Mouse (Mus musculus) stomach, postnatal 0 days (tissue): ENCODE results near the gene Katnal1. TPM values are rescaled to one million over a fixed set of nuclear protein-coding genes. Genes with fewer than 3 reads are reported as not detected.

Source experiments
- ATAC-seq: fragments of 200-750 bp; cut with Nextera tagmentation; 2 replicates; pipeline ENCODE4 v1.8.0; 2017; ENCODE audit not compliant: low FRiP score, low TSS enrichment
- DNase-seq: peaks from one replicate; pipeline ENCODE4 v3.0.0-alpha.2; 2016; ENCODE audit warnings: low spot score
- H3K27ac ChIP-seq: fragments of 300-500 bp; sonication (generic); replicated peaks from 2 replicates; pipeline ENCODE4 v1.5.1; 2014; ENCODE audit warnings: mild to moderate bottlenecking, control low read depth
- H3K27me3 ChIP-seq: fragments of 300-500 bp; sonication (generic); 2 replicates; pipeline ENCODE4 v1.6.1; 2014; ENCODE audit warnings: low read length; ENCODE audit not compliant: control insufficient read depth, insufficient read depth
- H3K36me3 ChIP-seq: fragments of 300-500 bp; sonication (generic); 2 replicates; pipeline ENCODE4 v1.6.1; 2014; ENCODE audit warnings: low read length, mixed read lengths; ENCODE audit not compliant: control insufficient read depth, insufficient read depth
- H3K4me1 ChIP-seq: fragments of 300-500 bp; sonication (generic); replicated peaks from 2 replicates; pipeline ENCODE4 v1.6.1; 2014; ENCODE audit warnings: antibody characterized with exemption; ENCODE audit not compliant: control insufficient read depth, insufficient read depth
- H3K4me2 ChIP-seq: fragments of 300-500 bp; sonication (generic); replicated peaks from 2 replicates; pipeline ENCODE4 v1.6.1; 2014; ENCODE audit warnings: low read depth, mild to moderate bottlenecking, control low read depth, moderate library complexity
- H3K4me3 ChIP-seq: fragments of 300-500 bp; sonication (generic); 2 replicates; pipeline ENCODE4 v1.5.1; 2014; ENCODE audit warnings: low read depth, low read length, control low read depth
- H3K9ac ChIP-seq: fragments of 300-500 bp; sonication (generic); 2 replicates; pipeline ENCODE4 v1.6.1; 2014; ENCODE audit warnings: mild to moderate bottlenecking, low read length, control low read depth, mixed read lengths
- H3K9me3 ChIP-seq: fragments of 300-500 bp; sonication (generic); 2 replicates; pipeline ENCODE4 v1.6.1; 2016; ENCODE audit warnings: low read length; ENCODE audit not compliant: control insufficient read depth
- CTCF ChIP-seq: IDR thresholded peaks from 2 replicates; pipeline ENCODE4 v1.5.1; 2016; ENCODE audit warnings: antibody characterized with exemption, low read depth, mild to moderate bottlenecking, moderate library complexity
- EP300 ChIP-seq: optimal IDR thresholded peaks from 2 replicates; pipeline ENCODE3; 2016; ENCODE audit warnings: antibody characterized with exemption
- WGBS: fragments of 180-500 bp; shearing (Covaris S2); extraction: QIAGEN DNeasy Blood & Tissue Kit; methylation state at CpG from one replicate; pipeline ENCODE4 v1.1.7; 2014; 5-methylcytosine and 5-hydroxymethylcytosine counted together
- polyA plus RNA-seq: library from polyadenylated mRNA; unstranded; fragments of >200 nt; fragmentation: Nextera tagmentation; extraction: Ambion mirVana; gene quantifications from 2 replicates; pipeline ENCODE4 v1.2.1, GENCODE M21; 2015

Katnal1 gene
- polyA plus RNA-seq, 1 experiment from 2014 or later = 4.1 TPM

DNA sequence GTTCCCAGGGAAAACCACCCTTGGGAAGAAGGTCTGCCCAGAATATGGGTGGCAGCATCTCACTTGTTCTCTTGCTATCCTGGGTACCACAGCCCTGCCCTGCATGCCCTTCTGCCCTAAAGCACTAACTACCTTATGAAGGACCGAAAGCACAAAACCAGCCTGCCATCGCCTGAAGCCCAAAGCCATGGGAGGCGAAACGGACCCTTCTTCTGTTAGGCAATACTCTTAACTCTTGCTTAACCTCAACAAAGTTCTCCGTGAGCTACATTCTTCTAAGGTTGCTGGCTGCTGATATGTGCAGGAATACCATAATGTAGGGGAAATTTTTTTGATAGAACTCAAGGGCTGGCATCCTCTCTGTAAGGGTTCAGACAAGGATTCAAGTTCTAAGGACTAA lies 6.3 kb downstream of the Katnal1 start:
- no peak overlapping the region for H3K27ac ChIP-seq
- H3K4me2 ChIP-seq = no peak overlapping the region
- no peak for DNase-seq
- TF ChIP-seq EP300 (no peak), CTCF (no peak)
- ATAC-seq = no peak
- H3K4me1 ChIP-seq = no peaks in the 10 kb centered on the region
- H3K9ac ChIP-seq = no peak overlapping the region
- peaks cover 4% of the 10 kb centered on the region; the same call in 1 of the 2 replicates for H3K36me3 ChIP-seq
- WGBS = 84% methylated on average over 5 of the region's 5 CpGs
- no peaks in the 10 kb centered on the region for H3K9me3 ChIP-seq
- H3K4me3 ChIP-seq = no peak overlapping the region
- no peaks in the 10 kb centered on the region for H3K27me3 ChIP-seq

DNA sequence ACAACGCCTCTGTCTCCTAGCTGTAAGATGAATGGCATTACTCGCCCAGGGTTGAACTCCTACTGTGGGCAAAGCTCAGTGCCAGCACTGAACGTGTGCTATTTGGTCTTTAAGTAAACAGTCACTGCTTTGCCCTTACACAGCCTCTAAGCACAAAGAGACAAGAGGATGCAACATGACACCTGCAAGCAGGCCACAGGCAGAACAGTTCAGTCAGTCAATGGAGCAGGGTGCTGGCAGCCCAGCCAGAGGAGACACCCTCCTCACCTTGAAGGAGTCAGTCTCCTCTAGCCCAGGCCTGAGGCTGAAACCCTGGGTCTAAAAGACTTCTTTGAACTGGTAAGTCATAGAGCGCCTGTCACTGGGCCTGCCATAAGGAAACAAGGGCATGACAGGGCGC lies 11.1 kb downstream of the Katnal1 start:
- ATAC-seq = no peak
- TF ChIP-seq EP300 (no peak), CTCF (no peak)
- WGBS = 60% methylated on average over 5 of the region's 5 CpGs

DNA sequence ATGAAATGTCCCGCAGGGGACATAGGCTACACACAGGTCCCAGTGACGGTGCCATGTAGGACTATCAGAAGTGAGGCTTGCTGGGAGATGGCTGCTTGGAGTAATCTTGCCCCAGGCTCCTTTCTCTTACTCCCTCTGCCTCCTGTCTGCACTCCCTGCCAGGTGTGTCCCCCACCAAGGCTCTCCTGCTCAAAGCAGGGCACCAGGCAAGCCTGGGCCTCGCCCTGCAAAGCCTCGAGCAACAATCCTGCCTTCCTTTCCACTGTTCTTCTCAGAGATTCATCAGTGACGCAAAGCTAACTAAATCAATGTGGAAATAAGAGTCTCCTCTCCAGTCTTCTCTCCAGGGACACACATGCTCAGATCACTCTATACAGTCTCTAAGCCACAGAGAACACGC lies 12.3 kb downstream of the Katnal1 start:
- no peaks in the 10 kb centered on the region for H3K4me1 ChIP-seq
- peaks cover 4% of the 10 kb centered on the region; the same call in 1 of the 2 replicates for H3K36me3 ChIP-seq
- H3K9me3 ChIP-seq = no peaks in the 10 kb centered on the region
- DNase-seq (no peak), ATAC-seq (no peak)
- WGBS = 69% methylated on average over 6 of the region's 6 CpGs
- no peak overlapping the region for H3K4me3 ChIP-seq
- no peaks in the 10 kb centered on the region for H3K27me3 ChIP-seq
- no peak overlapping the region for H3K9ac ChIP-seq
- H3K4me2 ChIP-seq = no peak overlapping the region
- 0 out of 2 replicates have a peak overlapping the region, but pooled peaks have one; percentile 13 for H3K27ac ChIP-seq
- TF ChIP-seq CTCF (no peak), EP300 (no peak)

More for the DNA sequence above, 11.1 kb downstream of the Katnal1 start:
- no peaks in the 10 kb centered on the region for H3K4me1 ChIP-seq
- no peak overlapping the region for H3K4me2 ChIP-seq
- H3K9me3 ChIP-seq = no peaks in the 10 kb centered on the region
- H3K36me3 ChIP-seq = peaks cover 4% of the 10 kb centered on the region; the same call in 1 of the 2 replicates
- H3K27me3 ChIP-seq = no peaks in the 10 kb centered on the region
- no peak for DNase-seq
- no peak overlapping the region for H3K4me3 ChIP-seq
- H3K9ac ChIP-seq = no peak overlapping the region
- peak overlapping the region; percentile 13 for H3K27ac ChIP-seq

DNA sequence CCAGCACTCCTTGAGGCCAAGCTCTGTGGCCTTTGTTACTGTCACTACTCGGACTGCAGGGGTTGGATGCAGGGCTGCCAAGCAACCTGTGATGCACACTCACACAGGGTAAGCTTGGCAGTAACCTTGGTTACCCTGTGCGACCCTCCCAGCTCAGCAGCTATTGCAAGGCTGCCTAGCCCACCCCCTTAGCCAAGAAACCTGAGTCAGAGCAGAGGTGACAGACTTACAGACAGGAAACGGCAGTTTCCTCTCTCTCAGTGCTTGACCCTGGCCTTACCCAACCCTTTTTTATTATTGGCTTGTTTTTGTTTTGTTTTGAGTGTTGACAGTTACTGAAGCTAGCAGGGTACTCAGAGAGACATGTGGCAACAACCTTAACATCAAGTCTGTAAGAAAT lies 16.9 kb downstream of the Katnal1 start:
- H3K27ac ChIP-seq = no peak overlapping the region
- 50% methylated on average over 3 of the region's 3 CpGs for WGBS
- H3K9ac ChIP-seq = no peak overlapping the region
- ATAC-seq = no peak
- H3K36me3 ChIP-seq = no peaks in the 10 kb centered on the region
- no peak overlapping the region for H3K4me2 ChIP-seq
- no peak for DNase-seq
- H3K9me3 ChIP-seq = no peaks in the 10 kb centered on the region
- TF ChIP-seq EP300 (no peak), CTCF (no peak)
- no peaks in the 10 kb centered on the region for H3K4me1 ChIP-seq
- H3K27me3 ChIP-seq = no peaks in the 10 kb centered on the region
- no peak overlapping the region for H3K4me3 ChIP-seq

DNA sequence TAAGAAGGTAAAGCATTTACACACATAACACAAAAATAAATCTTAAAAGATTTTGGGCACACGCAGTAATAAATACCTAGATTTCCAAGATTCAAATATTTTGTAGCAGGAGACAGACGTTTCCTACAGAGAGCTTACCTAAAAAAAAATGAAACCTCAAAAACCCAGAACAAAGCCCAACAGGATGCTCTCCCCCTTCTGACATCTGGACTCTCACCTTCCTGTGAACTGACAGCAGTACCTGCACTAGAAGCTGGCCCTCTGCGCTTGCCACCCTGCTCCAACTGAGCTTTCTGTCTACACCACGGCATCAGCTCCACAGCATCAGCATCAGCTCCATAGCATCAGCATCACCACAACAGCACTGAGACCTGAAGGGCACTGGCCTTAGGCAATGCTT lies 19.1 kb downstream of the Katnal1 start:
- no peak overlapping the region for H3K9ac ChIP-seq
- H3K4me1 ChIP-seq = no peaks in the 10 kb centered on the region
- no peak for TF ChIP-seq CTCF
- TF ChIP-seq EP300 = no peak
- no peak overlapping the region for H3K27ac ChIP-seq
- 83% methylated on average over 4 of the region's 4 CpGs for WGBS
- H3K36me3 ChIP-seq = no peaks in the 10 kb centered on the region
- no peak overlapping the region for H3K4me3 ChIP-seq
- DNase-seq (no peak), ATAC-seq (no peak)
- no peak overlapping the region for H3K4me2 ChIP-seq
- H3K27me3 ChIP-seq = no peaks in the 10 kb centered on the region
- H3K9me3 ChIP-seq = no peaks in the 10 kb centered on the region

DNA sequence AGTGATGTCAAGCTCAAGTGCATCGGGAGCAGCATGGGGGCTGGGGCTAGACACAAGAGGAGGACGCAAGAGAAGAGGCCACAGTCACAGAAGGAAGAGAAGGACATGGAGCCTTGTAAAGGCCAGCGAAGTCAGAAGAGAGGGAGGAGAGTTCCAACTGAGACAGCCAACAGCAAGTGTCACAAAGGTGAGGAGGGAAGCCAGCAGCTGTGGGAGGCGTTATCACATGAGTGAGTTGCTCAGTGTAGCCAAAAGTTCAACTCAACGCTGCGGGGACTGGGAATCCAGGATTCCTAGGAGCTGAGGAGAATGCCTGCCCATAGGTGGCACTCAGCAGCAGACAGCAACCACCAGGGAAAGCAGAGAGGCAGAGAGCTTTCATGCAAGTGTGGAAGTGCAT lies 19.7 kb downstream of the Katnal1 start:
- H3K4me1 ChIP-seq = no peaks in the 10 kb centered on the region
- ATAC-seq (no peak), DNase-seq (no peak)
- TF ChIP-seq EP300 (no peak), CTCF (peak; percentile 74)
- H3K9me3 ChIP-seq = no peaks in the 10 kb centered on the region
- H3K4me3 ChIP-seq = no peak overlapping the region
- H3K9ac ChIP-seq = no peak overlapping the region
- no peak overlapping the region for H3K4me2 ChIP-seq
- H3K27me3 ChIP-seq = no peaks in the 10 kb centered on the region
- H3K27ac ChIP-seq = no peak overlapping the region
- WGBS = 40% methylated on average over 6 of the region's 6 CpGs
- H3K36me3 ChIP-seq = no peaks in the 10 kb centered on the region
